Mouse (Mus musculus) kidney, postnatal 0 days (tissue): Measurements from ENCODE around the gene Rassf8. TPM values are rescaled to one million over a fixed set of nuclear protein-coding genes. Genes with fewer than 3 reads are reported as not detected.

ENCODE experiments used
- ATAC-seq: fragments of 200-750 bp; cut with Nextera tagmentation; replicated peaks from 2 replicates; pipeline ENCODE4 v1.8.0; 2017; ENCODE audit warnings: low read depth, moderate number of reproducible peaks, moderate TSS enrichment, moderate library complexity; ENCODE audit not compliant: low FRiP score
- DNase-seq: peaks from one replicate; pipeline ENCODE4 v3.0.0-alpha.2; 2016; ENCODE audit warnings: low spot score
- H3K27ac ChIP-seq: fragments of 300-500 bp; sonication (generic); 2 replicates; pipeline ENCODE4 v1.5.1; 2014; ENCODE audit warnings: mild to moderate bottlenecking
- H3K27me3 ChIP-seq: fragments of 300-500 bp; sonication (generic); 2 replicates; pipeline ENCODE4 v1.6.1; 2014; ENCODE audit warnings: low read length, mixed read lengths; ENCODE audit not compliant: insufficient read depth
- H3K36me3 ChIP-seq: fragments of 300-500 bp; sonication (generic); 2 replicates; pipeline ENCODE4 v1.6.1; 2014; ENCODE audit warnings: low read length, mixed read lengths; ENCODE audit not compliant: insufficient read depth
- H3K4me1 ChIP-seq: fragments of 300-500 bp; sonication (generic); replicated peaks from 2 replicates; pipeline ENCODE4 v1.6.1; 2014; ENCODE audit warnings: antibody characterized with exemption, low read length, mixed read lengths; ENCODE audit not compliant: insufficient read depth
- H3K4me2 ChIP-seq: fragments of 300-500 bp; sonication (generic); 2 replicates; pipeline ENCODE4 v1.6.1; 2014; ENCODE audit warnings: mild to moderate bottlenecking, low read length, moderate library complexity, mixed read lengths
- H3K4me3 ChIP-seq: fragments of 300-500 bp; sonication (generic); replicated peaks from 2 replicates; pipeline ENCODE4 v1.5.1; 2014; ENCODE audit warnings: low read depth, low read length
- H3K9ac ChIP-seq: fragments of 300-500 bp; sonication (generic); 2 replicates; pipeline ENCODE4 v1.6.1; 2014; ENCODE audit warnings: low read depth, low read length
- H3K9me3 ChIP-seq: fragments of 300-500 bp; sonication (generic); replicated peaks from 2 replicates; pipeline ENCODE4 v1.6.1; 2016; ENCODE audit warnings: low read length, inconsistent platforms, mixed read lengths
- CTCF ChIP-seq: IDR thresholded peaks from 2 replicates; pipeline ENCODE4 v1.5.1; 2016; ENCODE audit warnings: antibody characterized with exemption, low read depth, mild to moderate bottlenecking, moderate library complexity
- WGBS: fragments of 180-500 bp; shearing (Covaris S2); extraction: QIAGEN DNeasy Blood & Tissue Kit; methylation state at CpG from one replicate; pipeline ENCODE4 v1.1.7; 2014; 5-methylcytosine and 5-hydroxymethylcytosine counted together
- polyA plus RNA-seq: library from polyadenylated mRNA; unstranded; fragments of >200 nt; fragmentation: Nextera tagmentation; extraction: Ambion mirVana; gene quantifications from 2 replicates; pipeline ENCODE4 v1.2.1, GENCODE M21; 2015

The Rassf8 gene
- polyA plus RNA-seq, 1 experiment from 2014 or later, result 10.3 TPM

- 77% methylated on average over 5 of the region's 5 CpGs for WGBS
- Histone ChIP-seq H3K9ac (no peak overlapping the region), H3K9me3 (no peaks in the 10 kb centered on the region), H3K27me3 (no peaks in the 10 kb centered on the region), H3K27ac (no peak overlapping the region), H3K4me2 (no peak overlapping the region), H3K4me3 (no peak overlapping the region), H3K36me3 (no peaks in the 10 kb centered on the region), H3K4me1 (no peaks in the 10 kb centered on the region)
- DNase-seq (no peak), ATAC-seq (no peak)
- no peak for TF ChIP-seq CTCF
Measured at GRCm38 (mm10) chr6:145732868-145733267, 13.7 kb upstream of the Rassf8 start.

GRCm38 (mm10) chr6:145733276-145733675 lies 13.3 kb upstream of the Rassf8 start:
- WGBS, result 69% methylated on average over 4 of the region's 4 CpGs
- no peak overlapping the region for H3K4me2 ChIP-seq
- H3K9ac ChIP-seq, result no peak overlapping the region
- TF ChIP-seq CTCF, result no peak
- H3K36me3 ChIP-seq, result no peaks in the 10 kb centered on the region
- no peak for ATAC-seq
- no peaks in the 10 kb centered on the region for H3K9me3 ChIP-seq
- DNase-seq, result no peak
- H3K27me3 ChIP-seq, result no peaks in the 10 kb centered on the region
- H3K4me1 ChIP-seq, result no peaks in the 10 kb centered on the region
- no peak overlapping the region for H3K27ac ChIP-seq
- H3K4me3 ChIP-seq, result no peak overlapping the region

GRCm38 (mm10) chr6:145733911-145734310 lies 12.6 kb upstream of the Rassf8 start:
- no peak for ATAC-seq
- H3K4me1 ChIP-seq, result no peaks in the 10 kb centered on the region
- DNase-seq, result no peak
- H3K9ac ChIP-seq, result no peak overlapping the region
- H3K27me3 ChIP-seq, result no peaks in the 10 kb centered on the region
- 55% methylated on average over 5 of the region's 5 CpGs for WGBS
- H3K9me3 ChIP-seq, result no peaks in the 10 kb centered on the region
- no peak overlapping the region for H3K27ac ChIP-seq
- H3K36me3 ChIP-seq, result no peaks in the 10 kb centered on the region
- H3K4me3 ChIP-seq, result no peak overlapping the region
- TF ChIP-seq CTCF, result no peak
- H3K4me2 ChIP-seq, result no peak overlapping the region

- Histone ChIP-seq H3K4me2 (no peak overlapping the region), H3K36me3 (no peaks in the 10 kb centered on the region), H3K4me3 (no peak overlapping the region), H3K27me3 (no peaks in the 10 kb centered on the region), H3K9me3 (no peaks in the 10 kb centered on the region), H3K27ac (no peak overlapping the region), H3K4me1 (no peaks in the 10 kb centered on the region), H3K9ac (no peak overlapping the region)
- no peak for DNase-seq
- WGBS, result 53% methylated on average over 2 of the region's 2 CpGs
- ATAC-seq, result no peak
- TF ChIP-seq CTCF, result no peak
Measured at GRCm38 (mm10) chr6:145736099-145736498, 10.4 kb upstream of the Rassf8 start.

GRCm38 (mm10) chr6:145739231-145739630 lies 7.3 kb upstream of the Rassf8 start:
- Histone ChIP-seq H3K4me1 (no peaks in the 10 kb centered on the region), H3K9ac (no peak overlapping the region), H3K4me2 (no peak overlapping the region), H3K27me3 (no peaks in the 10 kb centered on the region), H3K36me3 (no peaks in the 10 kb centered on the region), H3K27ac (no peak overlapping the region), H3K9me3 (no peaks in the 10 kb centered on the region), H3K4me3 (no peak overlapping the region)
- ATAC-seq (no peak), DNase-seq (no peak)
- WGBS, result 67% methylated on average over 6 of the region's 6 CpGs
- no peak for TF ChIP-seq CTCF

GRCm38 (mm10) chr6:145740011-145740410 lies 6.5 kb upstream of the Rassf8 start:
- Histone ChIP-seq H3K4me3 (no peak overlapping the region), H3K36me3 (no peaks in the 10 kb centered on the region), H3K27ac (no peak overlapping the region), H3K4me1 (peaks cover 3% of the 10 kb centered on the region; the same call in 1 of the 2 replicates), H3K27me3 (no peaks in the 10 kb centered on the region), H3K9me3 (no peaks in the 10 kb centered on the region), H3K4me2 (no peak overlapping the region), H3K9ac (no peak overlapping the region)
- no peak for TF ChIP-seq CTCF
- DNase-seq, result no peak
- WGBS, result 68% methylated on average over 3 of the region's 3 CpGs
- no peak for ATAC-seq

GRCm38 (mm10) chr6:145745291-145745690 lies 1.3 kb upstream of the Rassf8 start:
- no peak for TF ChIP-seq CTCF
- H3K36me3 ChIP-seq, result no peaks in the 10 kb centered on the region
- peak overlapping the region; percentile 98; the same call in 1 of the 2 replicates for H3K27ac ChIP-seq
- peaks cover 3% of the 10 kb centered on the region; the same call in 1 of the 2 replicates for H3K4me1 ChIP-seq
- no peak for DNase-seq
- H3K27me3 ChIP-seq, result no peaks in the 10 kb centered on the region
- 26% methylated on average over 3 of the region's 3 CpGs for WGBS
- H3K4me3 ChIP-seq, result no peak overlapping the region
- H3K9ac ChIP-seq, result no peak overlapping the region
- no peaks in the 10 kb centered on the region for H3K9me3 ChIP-seq
- no peak overlapping the region for H3K4me2 ChIP-seq
- no peak for ATAC-seq
